Mouse (Mus musculus) embryo, embryonic 10 days (tissue): Measurements from ENCODE around the gene Padi2.

ENCODE experiments used
- DNase-seq: peaks from one replicate; pipeline ENCODE4 v3.0.0-alpha.2; 2015; ENCODE audit warnings: low spot score

Padi2 gene

GRCm38 (mm10) chr4:140906076-140906826 is at the start of gene Padi2:
Padi2 (plus strand) TSS chr4:140906344.
- DNase-seq = peak; percentile 79

DNA sequence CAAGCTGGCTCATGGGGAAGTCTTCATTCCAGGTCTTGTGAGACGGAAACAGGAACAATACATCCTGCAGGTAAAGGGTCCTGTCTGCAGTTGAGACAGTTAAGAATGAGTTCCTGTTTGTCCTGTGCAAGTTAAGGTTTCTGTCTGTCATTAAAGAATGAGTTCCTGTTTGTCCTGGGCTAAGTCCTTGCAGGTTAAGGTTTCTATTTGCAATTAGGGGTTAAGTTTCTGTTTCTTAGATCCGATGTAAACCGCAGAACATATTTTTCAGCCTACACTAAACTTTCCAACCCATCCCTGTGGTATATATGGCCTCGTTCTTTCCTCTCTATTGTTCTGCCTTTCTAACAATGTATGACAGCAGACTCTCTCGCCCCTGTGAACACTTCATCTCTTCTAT is 49.1 kb upstream of the Padi2 start:
- DNase-seq = no peak

GRCm38 (mm10) chr4:140857813-140858212 is 48.3 kb upstream of the Padi2 start:
- no peak for DNase-seq

GRCm38 (mm10) chr4:140859291-140859690 is 46.9 kb upstream of the Padi2 start:
- DNase-seq = no peak

- DNase-seq = no peak
Observed at GRCm38 (mm10) chr4:140860125-140860766, 45.9 kb upstream of the Padi2 start.

DNA sequence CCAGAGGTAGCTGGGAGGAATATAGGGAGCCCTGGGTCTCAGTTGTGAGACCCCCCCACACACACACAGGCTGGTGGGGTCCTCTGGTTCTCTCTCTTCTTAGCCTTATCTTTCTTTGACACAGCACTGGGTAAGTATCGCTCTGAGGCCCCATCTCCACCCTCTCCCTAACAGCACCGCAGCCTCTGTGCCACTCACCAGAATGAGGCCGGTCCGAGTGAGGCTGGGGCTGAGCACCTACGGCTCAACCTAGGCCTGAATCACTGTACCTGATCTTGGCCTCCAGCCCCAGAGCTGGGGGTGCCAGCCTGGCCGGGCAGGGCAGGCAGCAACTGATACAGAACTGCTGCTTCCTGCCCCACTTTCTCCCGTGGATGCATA is 45.4 kb upstream of the Padi2 start:
- no peak for DNase-seq

DNA sequence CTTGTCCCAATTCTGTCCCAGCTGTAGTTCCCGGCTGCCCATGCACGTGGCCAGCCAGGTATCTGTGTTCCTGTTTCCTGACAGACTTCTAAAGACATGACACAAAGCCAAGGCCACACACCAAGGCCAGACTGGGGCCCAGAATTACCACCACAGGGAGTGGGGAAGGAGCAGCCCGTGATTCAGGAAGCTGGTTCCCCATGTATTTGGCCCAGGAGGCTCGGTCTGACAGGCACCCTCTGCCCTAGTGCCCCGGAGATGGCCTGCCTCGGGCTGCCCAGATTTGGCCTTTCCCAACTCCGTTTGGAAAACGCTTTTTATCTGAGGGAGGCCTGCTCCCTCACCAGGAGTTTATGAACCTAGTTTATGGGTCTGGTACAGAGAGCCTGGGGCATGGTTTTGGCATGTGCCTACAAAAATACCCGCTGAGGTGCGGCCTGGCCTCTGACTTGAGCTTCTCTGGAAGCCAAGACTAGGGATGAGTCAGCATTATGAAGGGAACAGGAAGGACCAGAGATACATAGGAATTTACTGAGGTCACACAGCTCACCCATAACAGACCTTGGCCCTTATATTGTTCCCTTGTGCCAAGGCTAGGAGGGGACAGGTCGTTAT is 44.0 kb upstream of the Padi2 start:
- DNase-seq = no peak

- DNase-seq = peak; percentile 55
Observed at GRCm38 (mm10) chr4:140868484-140869190, 37.5 kb upstream of the Padi2 start.

GRCm38 (mm10) chr4:140869945-140870344 is 36.2 kb upstream of the Padi2 start:
- no peak for DNase-seq

DNA sequence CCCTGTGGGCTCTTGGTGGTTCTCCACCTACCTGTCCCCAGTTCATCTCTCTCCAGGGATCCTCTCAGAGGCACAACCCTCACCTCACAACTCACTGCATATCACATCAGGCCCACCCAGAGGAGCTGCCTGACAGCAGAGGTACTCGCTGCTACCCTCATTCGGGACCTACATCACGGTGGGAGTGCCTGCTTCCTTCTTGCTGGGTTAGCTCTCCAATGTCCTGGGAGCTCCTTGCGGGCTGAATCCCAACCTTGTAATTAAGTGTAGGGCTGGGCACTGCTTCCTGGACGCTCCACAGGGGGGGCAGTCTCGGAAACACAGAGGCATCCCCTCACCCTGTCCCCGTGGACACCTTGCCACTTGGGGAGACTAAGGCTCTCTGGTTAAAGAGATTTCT is 35.3 kb upstream of the Padi2 start:
- no peak for DNase-seq

GRCm38 (mm10) chr4:140871376-140871775 is 34.8 kb upstream of the Padi2 start:
- DNase-seq = no peak

GRCm38 (mm10) chr4:140871851-140872685 is 34.1 kb upstream of the Padi2 start:
- DNase-seq = no peak

- no peak for DNase-seq
Observed at GRCm38 (mm10) chr4:140872686-140872992, 33.5 kb upstream of the Padi2 start.

- DNase-seq = no peak
Observed at GRCm38 (mm10) chr4:140873011-140873410, 33.1 kb upstream of the Padi2 start.

- DNase-seq = no peak
Observed at GRCm38 (mm10) chr4:140876161-140876560, 30.0 kb upstream of the Padi2 start.

- no peak for DNase-seq
Observed at GRCm38 (mm10) chr4:140876681-140877080, 29.5 kb upstream of the Padi2 start.

GRCm38 (mm10) chr4:140877441-140877840 is 28.7 kb upstream of the Padi2 start:
- no peak for DNase-seq

- DNase-seq = no peak
Observed at GRCm38 (mm10) chr4:140878655-140879054, 27.5 kb upstream of the Padi2 start.

DNA sequence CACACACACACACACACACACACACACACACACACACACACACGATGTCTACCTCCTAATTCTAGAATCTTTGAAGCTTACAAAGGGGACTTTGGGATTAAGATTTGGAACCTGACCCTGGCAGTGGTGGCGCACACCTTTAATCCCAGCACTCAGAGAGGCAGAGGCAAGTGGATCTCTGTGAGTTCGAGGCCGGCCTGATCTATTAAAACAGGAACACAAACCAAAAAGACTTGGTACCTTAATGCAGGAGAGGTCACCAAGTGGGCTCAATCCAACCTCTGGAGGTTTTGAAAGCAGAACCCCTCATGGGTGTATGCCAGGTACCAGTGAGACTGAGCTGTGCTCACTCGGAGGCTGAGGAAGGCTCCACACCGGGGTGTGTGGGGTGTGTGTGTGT is 27.0 kb upstream of the Padi2 start:
- DNase-seq = no peak

- no peak for DNase-seq
Observed at GRCm38 (mm10) chr4:140879739-140880138, 26.4 kb upstream of the Padi2 start.

DNA sequence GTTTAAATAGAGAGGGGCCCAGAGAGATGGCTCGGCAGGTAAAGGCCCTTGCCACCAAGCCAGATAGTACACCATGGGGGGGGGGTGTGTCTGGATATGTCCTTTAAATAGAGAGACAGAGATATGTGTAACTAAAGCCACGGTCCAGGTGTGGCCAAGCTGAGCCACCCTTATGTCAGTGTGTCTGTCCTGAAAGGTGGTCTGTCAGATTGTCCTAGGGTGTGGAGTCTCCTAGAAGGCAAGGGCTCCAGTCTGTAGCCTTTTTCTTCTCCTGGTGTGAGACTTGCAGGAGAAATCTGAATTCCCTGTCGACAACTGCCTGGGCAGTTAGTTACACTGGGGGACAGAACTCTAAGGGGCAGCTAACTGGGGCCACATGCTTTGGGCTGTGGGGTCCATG is 25.9 kb upstream of the Padi2 start:
- no peak for DNase-seq
